Mouse (Mus musculus) retina, postnatal 1 day (tissue): ENCODE data around the gene Chsy1.

Source experiments
- DNase-seq: peaks from one replicate; pipeline ENCODE4 v3.0.0-alpha.2; 2012

Chsy1 gene

DNA sequence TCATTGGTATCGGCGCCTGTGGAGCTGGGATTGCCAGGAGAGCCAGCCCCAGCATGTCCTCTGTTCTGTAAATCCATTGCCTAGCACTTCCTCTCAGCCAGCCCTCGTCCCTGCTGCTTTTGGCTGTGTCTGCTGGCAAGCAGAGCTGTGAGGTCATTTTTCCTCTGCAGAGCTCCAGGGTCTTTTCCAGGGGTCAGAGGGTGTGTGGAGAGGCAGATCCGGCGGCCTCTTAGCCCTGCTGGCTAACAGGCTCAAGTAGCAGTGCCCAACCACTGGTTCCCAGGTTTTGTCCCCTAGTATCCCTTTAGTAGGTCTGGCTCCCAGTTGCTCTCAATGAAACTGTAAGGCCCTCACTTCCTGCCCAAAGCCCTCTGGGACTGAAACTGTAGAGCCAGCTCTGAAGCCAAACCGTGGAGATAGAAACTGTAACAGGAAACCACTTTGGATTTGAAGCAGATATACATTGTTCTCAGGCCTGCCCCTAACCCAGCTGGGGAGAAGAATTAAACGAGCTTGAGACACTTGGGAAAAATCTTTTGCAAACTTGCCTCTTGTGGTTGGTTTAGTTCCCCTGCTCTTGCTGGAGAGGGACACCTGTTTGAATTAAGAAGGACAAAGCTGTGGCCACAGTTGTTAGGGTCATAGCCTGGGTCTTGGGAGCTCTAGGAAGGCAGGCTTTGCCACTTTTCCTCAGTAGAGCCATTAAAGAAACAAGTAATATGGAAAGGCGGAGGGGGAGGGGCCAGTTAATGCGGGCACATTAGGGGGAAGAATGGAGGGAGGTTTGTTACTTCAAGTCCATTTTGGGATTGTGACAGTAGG lies 109.1 kb downstream of the Chsy1 start:
- DNase-seq = no peak

DNA sequence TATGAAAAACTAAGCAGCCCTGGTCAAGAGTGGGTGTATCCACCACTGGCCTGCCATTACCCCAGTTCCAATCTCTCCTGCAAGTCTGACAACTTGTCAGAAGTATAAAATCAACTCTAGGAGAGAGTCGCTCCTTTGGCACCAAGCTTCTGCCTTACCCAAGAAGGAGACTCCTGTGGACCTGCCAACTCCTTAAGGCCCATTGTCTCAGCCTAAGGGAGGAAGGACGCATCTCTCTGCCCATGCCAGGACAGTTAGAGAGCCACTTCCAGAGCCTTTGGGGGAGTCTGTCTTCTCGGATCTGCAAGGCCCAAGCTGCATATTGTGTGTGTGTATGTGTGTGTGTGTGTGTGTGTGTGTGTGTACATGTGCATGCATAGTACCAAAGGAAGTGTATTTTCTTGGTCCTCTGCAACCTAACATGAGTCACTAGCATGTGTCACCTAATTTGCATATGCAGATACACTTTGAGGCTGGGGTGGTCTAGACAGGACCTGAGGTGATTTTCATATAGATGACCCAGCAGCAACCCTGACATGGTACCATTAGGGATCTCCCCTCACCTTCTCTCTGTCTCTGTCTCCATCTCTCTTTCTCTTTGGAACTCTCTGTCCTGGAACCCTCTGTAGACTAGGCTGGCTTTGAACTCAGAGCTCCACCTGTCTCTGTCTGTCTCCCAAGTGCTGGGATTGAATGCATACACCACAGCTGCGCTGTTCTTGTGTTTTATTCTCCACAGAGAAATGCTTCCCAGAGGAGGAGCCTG lies 109.9 kb downstream of the Chsy1 start:
- no peak for DNase-seq

DNA sequence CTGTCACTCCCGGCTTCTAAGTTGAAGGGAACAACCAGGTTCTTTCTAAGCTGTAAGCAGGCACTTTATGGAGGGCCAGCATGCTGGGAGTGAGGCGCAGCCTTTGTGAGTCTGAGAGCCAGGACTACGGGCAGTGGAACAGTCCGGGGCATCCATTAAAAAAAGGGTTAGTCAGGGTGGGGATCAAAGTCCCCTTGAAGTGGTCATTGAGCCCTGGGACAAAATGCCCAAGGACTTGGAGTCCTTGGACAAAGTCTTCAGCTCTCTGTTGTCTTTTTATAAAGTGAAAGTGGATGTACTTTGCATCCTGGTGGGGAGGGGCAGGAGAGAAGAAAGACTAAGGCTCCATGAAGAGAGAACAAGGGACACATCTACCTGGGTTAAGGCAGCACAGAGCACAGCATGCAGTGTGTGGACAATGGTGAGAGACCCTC lies 110.5 kb downstream of the Chsy1 start:
- DNase-seq = no peak

DNA sequence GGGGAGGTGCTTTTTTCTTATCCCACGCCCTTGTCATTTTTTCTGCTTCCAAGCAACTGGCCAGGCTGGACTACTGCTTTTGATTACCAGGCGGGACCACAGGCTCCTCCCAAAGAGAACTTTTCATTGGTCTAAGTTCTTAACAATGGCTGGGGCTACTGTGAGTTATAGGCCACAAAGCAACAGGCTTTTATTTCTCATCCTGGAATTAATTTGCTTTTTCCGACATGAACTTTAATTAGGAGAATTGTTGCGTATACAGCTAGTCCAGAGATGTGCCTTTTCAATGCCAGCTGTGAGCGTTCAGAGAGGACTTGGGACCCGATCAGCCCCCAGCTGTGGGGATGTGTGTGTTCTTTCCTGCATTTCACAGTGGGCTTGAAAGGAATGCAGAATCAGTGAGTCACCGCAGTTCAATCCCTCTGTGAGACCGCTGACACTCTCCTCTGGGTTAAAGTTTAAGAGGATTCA lies 113.3 kb downstream of the Chsy1 start:
- no peak for DNase-seq
